Mouse (Mus musculus): ENCODE measurements at regions not wholly inside any gene's neighbourhood (a gene's known extent, or its start where the extent isn't known, plus 50 kb on each side); places are given as distances from the start of the nearest gene placed in this dataset.

GRCm38 (mm10) chr9:67610696-67611095 lies 51.2 kb upstream of the Tln2 start:
- no peak for DNase-seq (ENCODE audit: low spot score)
- no peak overlapping the region for H3K9ac ChIP-seq (ENCODE audit: low read depth, low read length, severe bottlenecking)
- H3K4me1 ChIP-seq (ENCODE audit: control insufficient read depth, insufficient read depth, low read length) = peaks cover 17% of the 10 kb centered on the region
- H3K36me3 ChIP-seq (ENCODE audit: control insufficient read depth, insufficient read depth, low read length) = no peaks in the 10 kb centered on the region
- no peak overlapping the region for H3K4me2 ChIP-seq (replicated peaks; ENCODE audit: low read depth, low read length, severe bottlenecking)
- no peak for TF ChIP-seq POLR2A (IDR thresholded peaks at IDR 0.05; ENCODE audit: borderline replicate concordance, extremely low read depth, insufficient read depth, insufficient read length)
- no peaks in the 10 kb centered on the region for H3K9me3 ChIP-seq (ENCODE audit: control insufficient read depth, low read length)
- H3K27ac ChIP-seq (replicated peaks; ENCODE audit: low read depth, low read length) = no peak overlapping the region
- ATAC-seq (ENCODE audit: low FRiP score, low read depth) = no peak
- no peak overlapping the region for H3K4me3 ChIP-seq (replicated peaks; ENCODE audit: low read length)
- no peaks in the 10 kb centered on the region for H3K27me3 ChIP-seq (ENCODE audit: control insufficient read depth, insufficient read depth, low read length)
- WGBS = 88% methylated on average over 6 of the region's 6 CpGs

- Histone ChIP-seq H3K4me3 (replicated peaks; ENCODE audit: low read length) (no peak overlapping the region), H3K4me2 (replicated peaks; ENCODE audit: low read depth, low read length, severe bottlenecking) (no peak overlapping the region), H3K9ac (ENCODE audit: low read depth, low read length, severe bottlenecking) (no peak overlapping the region), H3K9me3 (ENCODE audit: control insufficient read depth, low read length) (no peaks in the 10 kb centered on the region), H3K27ac (replicated peaks; ENCODE audit: low read depth, low read length) (no peak overlapping the region), H3K36me3 (ENCODE audit: control insufficient read depth, insufficient read depth, low read length) (no peaks in the 10 kb centered on the region), H3K27me3 (ENCODE audit: control insufficient read depth, insufficient read depth, low read length) (no peaks in the 10 kb centered on the region), H3K4me1 (ENCODE audit: control insufficient read depth, insufficient read depth, low read length) (peaks cover 14% of the 10 kb centered on the region)
- DNase-seq (ENCODE audit: low spot score) (no peak), ATAC-seq (ENCODE audit: low FRiP score, low read depth) (no peak)
- TF ChIP-seq POLR2A (IDR thresholded peaks at IDR 0.05; ENCODE audit: borderline replicate concordance, extremely low read depth, insufficient read depth, insufficient read length) = no peak
- WGBS = 82% methylated on average over 6 of the region's 6 CpGs
Measured at GRCm38 (mm10) chr9:67611676-67612075, 52.2 kb upstream of the Tln2 start.

- Histone ChIP-seq H3K27ac (replicated peaks; ENCODE audit: low read depth, low read length) (no peak overlapping the region), H3K9ac (ENCODE audit: low read depth, low read length, severe bottlenecking) (no peak overlapping the region), H3K4me2 (replicated peaks; ENCODE audit: low read depth, low read length, severe bottlenecking) (no peak overlapping the region), H3K9me3 (ENCODE audit: control insufficient read depth, low read length) (no peaks in the 10 kb centered on the region), H3K36me3 (ENCODE audit: control insufficient read depth, insufficient read depth, low read length) (no peaks in the 10 kb centered on the region), H3K4me1 (ENCODE audit: control insufficient read depth, insufficient read depth, low read length) (peaks cover 18% of the 10 kb centered on the region), H3K27me3 (ENCODE audit: control insufficient read depth, insufficient read depth, low read length) (no peaks in the 10 kb centered on the region), H3K4me3 (replicated peaks; ENCODE audit: low read length) (no peak overlapping the region)
- DNase-seq (ENCODE audit: low spot score) (no peak), ATAC-seq (ENCODE audit: low FRiP score, low read depth) (no peak)
- WGBS = 91% methylated on average over 2 of the region's 2 CpGs
- no peak for TF ChIP-seq POLR2A (IDR thresholded peaks at IDR 0.05; ENCODE audit: borderline replicate concordance, extremely low read depth, insufficient read depth, insufficient read length)
Measured at GRCm38 (mm10) chr9:67612101-67612500, 52.6 kb upstream of the Tln2 start.

DNA sequence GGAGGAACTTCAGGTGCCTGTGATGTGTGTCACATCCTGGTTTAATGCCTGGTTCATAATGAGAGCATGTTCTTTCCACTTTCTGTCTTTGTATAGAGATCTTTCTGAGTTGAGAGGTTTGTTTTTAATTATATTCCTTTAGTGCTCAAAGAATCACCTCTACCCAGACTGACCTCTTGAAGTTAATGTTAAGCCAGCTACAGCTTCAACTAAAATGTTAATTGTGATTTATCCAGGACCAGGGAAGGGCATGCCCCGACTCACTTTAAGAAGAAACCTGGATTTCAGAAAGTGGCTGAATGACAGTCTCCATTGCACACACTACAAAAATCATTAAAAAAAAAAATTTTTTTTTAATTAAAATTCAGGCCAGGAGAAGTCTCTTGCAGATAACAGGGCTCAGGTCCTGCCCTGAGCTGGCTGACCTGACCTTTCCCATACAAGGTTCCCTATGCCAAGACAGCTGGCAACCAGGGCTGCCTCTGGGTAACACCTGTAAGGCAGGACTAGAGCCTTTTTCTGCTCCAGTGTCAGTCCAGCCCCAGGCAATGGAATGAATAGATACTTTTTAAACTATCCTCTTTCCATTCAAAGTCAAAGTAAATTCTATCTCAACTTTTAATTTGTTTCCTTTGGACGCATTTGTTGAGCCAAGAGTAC lies 54.7 kb upstream of the Tln2 start:
- 39% methylated on average over 2 of the region's 2 CpGs for WGBS
- H3K9ac ChIP-seq (ENCODE audit: low read depth, low read length, severe bottlenecking) = no peak overlapping the region
- TF ChIP-seq POLR2A (IDR thresholded peaks at IDR 0.05; ENCODE audit: borderline replicate concordance, extremely low read depth, insufficient read depth, insufficient read length) = no peak
- H3K9me3 ChIP-seq (ENCODE audit: control insufficient read depth, low read length) = no peaks in the 10 kb centered on the region
- H3K27me3 ChIP-seq (ENCODE audit: control insufficient read depth, insufficient read depth, low read length) = no peaks in the 10 kb centered on the region
- no peak overlapping the region for H3K27ac ChIP-seq (replicated peaks; ENCODE audit: low read depth, low read length)
- no peaks in the 10 kb centered on the region for H3K36me3 ChIP-seq (ENCODE audit: control insufficient read depth, insufficient read depth, low read length)
- DNase-seq (ENCODE audit: low spot score) (no peak), ATAC-seq (ENCODE audit: low FRiP score, low read depth) (no peak)
- no peak overlapping the region for H3K4me3 ChIP-seq (replicated peaks; ENCODE audit: low read length)
- peaks cover 23% of the 10 kb centered on the region for H3K4me1 ChIP-seq (ENCODE audit: control insufficient read depth, insufficient read depth, low read length)
- no peak overlapping the region for H3K4me2 ChIP-seq (replicated peaks; ENCODE audit: low read depth, low read length, severe bottlenecking)

- H3K36me3 ChIP-seq (ENCODE audit: control insufficient read depth, insufficient read depth, low read length) = no peaks in the 10 kb centered on the region
- H3K27me3 ChIP-seq (ENCODE audit: control insufficient read depth, insufficient read depth, low read length) = no peaks in the 10 kb centered on the region
- no peak overlapping the region for H3K9ac ChIP-seq (ENCODE audit: low read depth, low read length, severe bottlenecking)
- H3K4me2 ChIP-seq (replicated peaks; ENCODE audit: low read depth, low read length, severe bottlenecking) = no peak overlapping the region
- DNase-seq (ENCODE audit: low spot score) = no peak
- 83% methylated on average over 2 of the region's 2 CpGs for WGBS
- no peak for ATAC-seq (ENCODE audit: low FRiP score, low read depth)
- no peak overlapping the region for H3K4me3 ChIP-seq (replicated peaks; ENCODE audit: low read length)
- H3K27ac ChIP-seq (replicated peaks; ENCODE audit: low read depth, low read length) = no peak overlapping the region
- no peaks in the 10 kb centered on the region for H3K9me3 ChIP-seq (ENCODE audit: control insufficient read depth, low read length)
- no peak for TF ChIP-seq POLR2A (IDR thresholded peaks at IDR 0.05; ENCODE audit: borderline replicate concordance, extremely low read depth, insufficient read depth, insufficient read length)
- peaks cover 32% of the 10 kb centered on the region for H3K4me1 ChIP-seq (ENCODE audit: control insufficient read depth, insufficient read depth, low read length)
Measured at GRCm38 (mm10) chr9:67616207-67616606, 56.7 kb upstream of the Tln2 start.

Measured in limb, embryonic 14.5 days (tissue).